Mouse (Mus musculus): ENCODE data around the gene 1700123O20Rik.

1700123O20Rik gene

GRCm38 (mm10) chr14:54678657-54679304 is 7.2 kb upstream of the 1700123O20Rik start:
- no peak for DNase-seq (ENCODE audit: low spot score)

DNA sequence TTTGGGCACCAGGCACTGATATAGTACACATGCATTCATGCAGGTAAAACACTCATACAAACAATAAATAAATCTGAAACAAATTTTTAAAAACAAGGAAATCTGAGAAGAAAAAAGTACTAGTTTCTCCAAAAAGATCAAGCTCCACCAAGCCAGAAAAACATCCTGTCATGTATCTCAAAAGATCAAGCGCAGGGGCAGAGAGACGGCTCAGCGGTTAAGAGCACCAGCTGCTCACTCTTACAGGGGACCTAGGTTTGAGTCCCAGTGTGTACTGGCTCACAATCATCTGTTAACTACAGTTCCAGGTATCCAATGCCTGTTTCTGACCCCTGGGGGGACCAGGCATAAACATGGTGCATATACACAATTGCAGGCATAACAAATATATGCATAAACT is 3.6 kb upstream of the 1700123O20Rik start:
- DNase-seq (ENCODE audit: low spot score): no peak

- no peak for DNase-seq (ENCODE audit: low spot score)
These were observed 545 bp upstream of the 1700123O20Rik start for GRCm38 (mm10) chr14:54685471-54685870.

GRCm38 (mm10) chr14:54686522-54687143 is 617 bp downstream of the 1700123O20Rik start, which contains the start of gene Acin1:
Gene Acin1, minus strand, starts transcription at chr14:54686931.
- DNase-seq (ENCODE audit: low spot score): peak; percentile 100

GRCm38 (mm10) chr14:54687251-54687650 is 1.2 kb downstream of the 1700123O20Rik start:
- DNase-seq (ENCODE audit: low spot score): no peak

GRCm38 (mm10) chr14:54695042-54695441 is 9.0 kb downstream of the 1700123O20Rik start:
- DNase-seq (ENCODE audit: low spot score): no peak

- DNase-seq (ENCODE audit: low spot score): no peak
These were observed 10.7 kb downstream of the 1700123O20Rik start for GRCm38 (mm10) chr14:54696752-54697151.

DNA sequence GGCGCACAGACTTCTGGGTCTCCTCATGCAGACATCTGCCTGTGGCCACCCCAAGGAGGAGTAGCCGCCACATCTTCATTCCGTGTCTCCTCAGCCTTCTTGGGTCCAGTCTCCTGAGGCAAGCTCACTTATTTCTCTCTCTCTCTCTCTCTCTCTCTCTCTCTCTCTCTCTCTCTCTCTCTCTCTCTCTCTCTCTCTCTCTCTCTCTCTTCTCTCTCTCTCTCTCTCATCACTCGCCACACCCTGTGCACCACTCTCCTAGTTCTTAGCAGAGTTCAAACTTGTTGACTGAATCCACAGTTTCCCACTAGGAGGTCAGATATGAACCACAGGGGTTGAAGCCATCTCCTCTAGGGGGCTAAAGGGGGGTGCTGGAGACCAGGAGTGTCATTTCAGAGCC is 12.7 kb downstream of the 1700123O20Rik start, which contains the start of gene Gm29776:
TSS of gene Gm29776 (minus strand) at position 101 of the 400 bp plus-strand sequence.
- DNase-seq (ENCODE audit: low spot score): no peak

DNA sequence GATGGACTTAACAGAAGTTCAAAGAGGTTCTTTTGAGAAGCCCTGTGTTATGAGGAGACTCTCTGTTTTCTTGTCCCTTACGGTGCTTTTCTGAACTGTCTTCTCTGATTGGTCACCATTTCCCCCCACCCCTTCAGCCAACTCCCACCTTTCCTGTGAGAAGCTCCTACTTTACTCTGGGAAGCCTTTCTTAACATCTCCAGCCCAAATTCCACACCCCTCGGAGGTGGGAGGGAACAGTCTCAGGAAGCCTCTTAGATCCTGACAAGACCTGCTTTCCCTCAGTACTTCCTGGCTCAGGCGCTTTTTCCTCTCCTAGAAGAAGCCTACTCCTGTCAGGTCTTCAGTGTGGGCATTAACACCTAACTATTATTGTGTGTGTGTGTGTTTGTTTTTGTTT is 13.6 kb downstream of the 1700123O20Rik start:
- no peak for DNase-seq (ENCODE audit: low spot score)

GRCm38 (mm10) chr14:54701298-54701697 is 15.3 kb downstream of the 1700123O20Rik start:
- peak; percentile 48 for DNase-seq (ENCODE audit: low spot score)

GRCm38 (mm10) chr14:54703207-54703606 is 17.2 kb downstream of the 1700123O20Rik start:
- DNase-seq (ENCODE audit: low spot score): no peak

DNA sequence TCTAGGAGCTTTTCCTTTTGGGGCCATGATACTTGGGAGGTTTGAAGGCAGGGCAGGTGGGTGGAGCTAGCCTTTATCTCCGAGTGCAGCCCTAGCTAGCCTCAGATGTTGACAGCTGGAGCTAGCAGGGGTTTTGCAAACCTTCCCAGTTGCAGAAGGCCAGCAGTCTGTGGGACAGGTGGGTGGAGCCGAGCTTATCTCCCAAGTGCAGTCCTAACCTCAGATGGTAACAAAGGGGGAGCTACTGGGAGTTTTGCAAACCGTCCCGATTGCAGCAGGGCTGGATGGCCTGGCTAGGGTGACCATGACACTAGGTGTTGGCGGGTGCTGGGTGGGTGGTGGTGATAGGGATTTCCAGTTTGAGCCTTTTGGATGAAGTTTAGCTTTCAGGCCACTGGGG is 19.8 kb downstream of the 1700123O20Rik start:
- DNase-seq (ENCODE audit: low spot score): no peak

DNA sequence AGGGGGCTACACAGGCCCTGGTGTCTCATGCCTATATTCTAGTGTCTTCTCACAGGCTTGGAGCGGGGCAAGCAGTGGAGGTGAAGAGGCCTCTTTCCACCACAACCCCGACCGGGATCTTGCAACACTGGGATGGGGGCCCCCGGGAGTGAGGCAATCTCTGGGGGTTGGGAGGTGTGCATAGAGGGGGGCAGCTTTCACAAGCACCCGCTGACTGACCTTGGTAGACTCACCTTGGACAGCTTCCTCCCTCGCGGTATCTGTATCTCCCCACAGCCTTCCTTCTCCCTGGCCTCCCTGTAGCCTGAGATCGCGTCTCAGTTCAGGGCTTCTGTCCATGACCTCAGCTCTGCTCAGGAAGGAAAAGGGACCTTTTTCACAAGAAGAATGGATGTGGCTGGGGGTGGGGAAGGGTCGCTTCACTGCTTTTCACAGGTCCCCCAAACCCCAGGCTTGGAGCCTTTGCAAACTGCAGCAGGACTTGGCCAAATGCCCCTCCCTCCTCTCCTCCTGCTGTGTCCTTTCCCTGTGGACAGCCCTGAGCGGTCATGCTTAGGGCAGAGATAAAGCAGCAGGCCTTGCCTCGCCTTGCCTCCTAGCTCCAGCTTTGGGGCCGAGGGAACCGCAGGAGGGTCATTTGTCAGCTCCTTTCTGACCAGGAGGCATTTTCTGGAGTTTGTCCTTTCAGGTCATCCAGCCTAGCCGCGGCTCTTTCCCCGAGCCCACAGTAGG is 20.7 kb downstream of the 1700123O20Rik start:
- DNase-seq (ENCODE audit: low spot score): no peak

DNA sequence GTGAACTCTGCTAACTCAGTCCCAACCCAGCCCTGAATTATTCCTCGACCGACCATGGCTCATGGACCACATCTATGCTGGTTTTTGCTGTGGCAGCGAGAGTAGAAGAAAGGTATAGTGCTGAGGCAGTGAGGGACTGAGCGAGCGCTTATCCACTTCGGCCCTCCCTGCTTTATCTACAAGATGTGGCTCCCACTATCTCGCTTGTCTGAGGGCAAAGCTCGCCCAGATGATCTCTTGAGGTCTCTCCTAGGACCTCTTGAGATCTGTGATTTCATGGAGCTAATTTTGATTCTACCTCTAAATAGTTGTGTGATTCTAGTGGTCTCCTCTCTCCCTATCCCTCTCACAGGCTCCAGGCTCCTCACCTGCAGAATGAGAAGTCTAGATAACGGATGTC is 23.0 kb downstream of the 1700123O20Rik start:
- no peak for DNase-seq (ENCODE audit: low spot score)

DNA sequence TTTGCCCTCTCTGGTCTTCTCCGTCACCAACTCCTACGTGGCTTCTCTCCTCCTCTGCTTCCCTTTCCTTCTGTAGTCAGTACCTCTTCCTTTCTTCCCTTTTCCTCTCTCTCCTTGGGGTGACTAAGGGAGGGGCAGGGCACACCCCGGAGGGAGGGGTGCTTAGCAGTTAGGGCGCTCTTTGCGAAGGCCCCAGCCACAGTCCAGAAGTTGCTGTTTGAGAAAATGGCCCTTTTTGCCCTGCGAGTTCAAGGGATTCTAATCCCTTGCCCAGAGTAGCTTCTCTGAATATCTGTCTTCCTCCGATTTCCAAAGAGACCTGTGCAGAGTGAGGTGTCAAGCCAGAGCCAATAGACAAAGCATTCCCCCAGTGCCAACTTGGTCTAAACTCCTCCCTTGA is 26.1 kb downstream of the 1700123O20Rik start, which contains the start of gene Cebpe:
TSS of gene Cebpe (minus strand) at position 101 of the 400 bp plus-strand sequence.
- DNase-seq (ENCODE audit: low spot score): no peak

DNA sequence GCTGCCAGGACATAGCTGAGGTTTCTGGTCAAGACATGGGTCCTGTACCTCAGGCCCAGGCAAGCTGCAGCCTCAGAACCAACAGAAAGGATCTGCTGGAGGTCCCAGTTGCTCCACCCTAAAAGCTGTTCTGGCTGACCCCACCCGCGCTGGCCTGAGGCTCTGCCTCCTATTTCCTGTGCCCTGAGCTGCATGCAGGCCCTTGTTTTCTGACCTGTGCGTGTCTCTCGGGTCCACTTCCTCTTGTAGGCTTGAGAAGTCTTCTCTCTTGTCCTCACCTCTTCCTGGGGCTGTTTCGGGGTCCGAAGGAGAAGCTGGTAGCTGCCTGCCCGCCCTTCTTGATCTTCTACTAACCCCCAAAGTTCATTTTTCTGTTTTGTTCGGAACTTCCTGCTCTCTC is 26.8 kb downstream of the 1700123O20Rik start:
- no peak for DNase-seq (ENCODE audit: low spot score)

DNA sequence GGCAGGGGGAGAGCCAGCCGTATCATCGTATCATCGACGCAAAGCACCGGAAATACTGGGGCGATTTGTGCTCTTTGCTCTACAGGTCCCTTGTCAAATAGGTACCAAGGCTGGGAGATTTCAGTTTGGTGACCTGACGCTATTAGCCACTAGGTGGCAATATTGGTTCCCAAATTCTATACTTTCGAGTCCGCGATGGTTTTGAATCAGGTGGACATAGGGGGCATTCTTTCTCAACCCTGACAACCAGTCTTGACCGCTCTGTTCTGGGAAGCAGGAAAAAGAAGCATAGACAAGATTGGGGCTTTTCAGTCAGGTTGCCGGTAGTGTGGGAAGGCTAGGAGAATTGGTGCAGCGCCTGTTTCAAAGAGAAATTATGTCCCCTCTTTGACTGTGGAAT is 28.1 kb downstream of the 1700123O20Rik start:
- DNase-seq (ENCODE audit: low spot score): no peak

DNA sequence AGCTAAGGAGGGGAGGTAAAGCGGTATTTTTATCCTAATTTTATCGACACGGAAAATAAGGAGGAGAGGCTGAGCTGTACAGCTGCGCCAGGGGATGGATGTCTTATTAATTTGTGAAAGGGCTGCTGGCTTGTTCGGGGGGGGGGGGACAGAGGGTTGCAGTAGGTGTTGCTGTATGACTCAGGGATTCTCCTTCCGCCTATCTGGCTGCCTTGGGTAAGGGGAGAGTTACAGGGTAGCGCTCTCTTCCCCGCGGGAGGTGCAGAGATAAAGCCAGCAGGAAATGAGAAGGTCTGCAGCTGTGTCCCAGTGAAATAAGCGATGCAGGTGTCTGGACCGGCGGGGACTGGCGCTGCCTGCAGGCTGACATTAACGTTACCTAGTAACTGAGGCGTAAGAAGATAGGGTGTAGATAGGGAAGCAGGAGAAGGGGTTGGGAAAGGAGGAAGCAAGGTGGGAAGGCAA is 28.6 kb downstream of the 1700123O20Rik start:
- no peak for DNase-seq (ENCODE audit: low spot score)

DNA sequence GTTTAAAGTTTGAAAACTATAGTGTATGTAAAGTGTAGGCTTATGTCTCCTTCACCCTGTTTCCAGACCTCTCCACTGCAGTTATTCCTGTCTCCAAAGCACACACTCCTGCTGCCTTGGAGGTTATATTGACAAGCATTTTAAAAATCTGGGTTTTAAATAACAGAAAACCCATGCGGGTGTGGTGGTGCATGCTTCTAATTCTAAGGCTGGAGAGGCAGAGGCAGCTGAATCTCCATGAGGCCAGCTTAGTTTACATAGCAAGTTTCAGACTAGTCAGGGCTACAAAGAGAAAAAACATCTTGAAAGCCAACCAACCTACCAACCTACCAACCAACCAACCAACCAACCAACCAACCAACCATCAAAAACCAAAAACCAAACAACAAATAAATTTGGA is 29.4 kb downstream of the 1700123O20Rik start:
- no peak for DNase-seq (ENCODE audit: low spot score)

DNA sequence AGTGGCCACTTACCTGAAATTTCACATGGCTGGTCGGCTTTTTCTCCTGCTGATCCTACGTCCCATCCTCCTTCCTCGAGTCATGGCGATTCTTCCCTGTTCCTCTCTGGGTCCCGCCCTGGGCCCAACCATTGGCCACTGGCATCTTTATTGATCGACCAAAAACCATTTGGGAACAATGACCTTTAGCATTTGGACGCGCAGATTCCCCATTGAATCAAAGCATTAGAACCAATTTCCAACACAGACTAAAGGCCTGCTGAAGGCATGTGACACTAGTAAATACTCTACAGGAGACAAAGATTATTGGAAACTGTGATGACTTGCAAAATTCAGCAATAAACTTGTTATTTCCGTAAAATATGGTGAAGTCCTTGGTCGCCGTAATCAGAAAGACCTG is 34.0 kb downstream of the 1700123O20Rik start:
- no peak for DNase-seq (ENCODE audit: low spot score)

GRCm38 (mm10) chr14:54720654-54721350 is 34.8 kb downstream of the 1700123O20Rik start:
- DNase-seq (ENCODE audit: low spot score): no peak

- no peak for DNase-seq (ENCODE audit: low spot score)
These were observed 35.7 kb downstream of the 1700123O20Rik start for GRCm38 (mm10) chr14:54721711-54722110.
